Mouse (Mus musculus): Measurements from ENCODE around the gene Olfr1283.
"Not testable (repeated sequence)": the region's sequence is repeated elsewhere in the genome, so short reads cannot be mapped to it uniquely, and the experiment has no call there.

Olfr1283 gene

GRCm38 (mm10) chr2:111366490-111366889 is at the start of gene Olfr1283:
Gene Olfr1283 (plus strand): TSS chr2:111366790.
- DNase-seq: no peak

GRCm38 (mm10) chr2:111326220-111326619 is 40.4 kb upstream of the Olfr1283 start, which contains the start of gene Olfr1281:
Gene Olfr1281 (plus strand): TSS chr2:111326520.
- DNase-seq: no peak

- not testable (repeated sequence) for DNase-seq
Measured at GRCm38 (mm10) chr2:111333721-111334120, 32.9 kb upstream of the Olfr1283 start.

GRCm38 (mm10) chr2:111335976-111336375 is 30.6 kb upstream of the Olfr1283 start, which contains the start of gene Olfr1282:
Gene Olfr1282 (minus strand): TSS chr2:111336076.
- DNase-seq: no peak

GRCm38 (mm10) chr2:111375222-111375621 is 8.6 kb downstream of the Olfr1283 start, which contains the start of gene Olfr1284:
Gene Olfr1284 (plus strand): TSS chr2:111375522.
- DNase-seq: no peak

Measured in cerebellum, adult 18-20 months (tissue).